Mouse (Mus musculus) embryonic facial prominence, embryonic 10.5 days (tissue): ENCODE results near the gene Smndc1. TPM values are rescaled to one million over a fixed set of nuclear protein-coding genes. Genes with fewer than 3 reads are reported as not detected.

Experiments used
- DNase-seq: peaks from one replicate; pipeline ENCODE4 v3.0.0-alpha.2; 2017; ENCODE audit warnings: low spot score
- H3K27ac ChIP-seq: fragments of 300-500 bp; sonication (generic); replicated peaks from 2 replicates; pipeline ENCODE4 v1.5.1; 2016; ENCODE audit warnings: mild to moderate bottlenecking
- H3K27me3 ChIP-seq: fragments of 300-500 bp; sonication (generic); replicated peaks from 2 replicates; pipeline ENCODE4 v1.6.1; 2016; ENCODE audit warnings: low read depth, mild to moderate bottlenecking; ENCODE audit not compliant: poor library complexity, severe bottlenecking
- H3K36me3 ChIP-seq: fragments of 300-500 bp; sonication (generic); replicated peaks from 2 replicates; pipeline ENCODE4 v1.6.1; 2016; ENCODE audit warnings: mild to moderate bottlenecking, moderate library complexity
- H3K4me1 ChIP-seq: fragments of 300-500 bp; sonication (generic); 2 replicates; pipeline ENCODE4 v1.6.1; 2016
- H3K4me3 ChIP-seq: fragments of 300-500 bp; sonication (generic); 2 replicates; pipeline ENCODE4 v1.5.1; 2016; ENCODE audit warnings: mild to moderate bottlenecking, moderate library complexity
- H3K9me3 ChIP-seq: fragments of 300-500 bp; sonication (generic); 2 replicates; pipeline ENCODE4 v1.6.1; 2016; ENCODE audit warnings: mild to moderate bottlenecking
- WGBS: fragments of 180-500 bp; shearing (Covaris S2); methylation state at CpG from one replicate; pipeline ENCODE4 v1.1.7; 2016; 5-methylcytosine and 5-hydroxymethylcytosine counted together
- polyA plus RNA-seq: library from polyadenylated mRNA; unstranded; fragments of >200 nt; fragmentation: Nextera tagmentation; extraction: Ambion mirVana; gene quantifications from 2 replicates; pipeline ENCODE4 v1.2.1, GENCODE M21; 2016

Smndc1 gene
- polyA plus RNA-seq, 1 experiment from 2014 or later: 46.7 TPM

DNA sequence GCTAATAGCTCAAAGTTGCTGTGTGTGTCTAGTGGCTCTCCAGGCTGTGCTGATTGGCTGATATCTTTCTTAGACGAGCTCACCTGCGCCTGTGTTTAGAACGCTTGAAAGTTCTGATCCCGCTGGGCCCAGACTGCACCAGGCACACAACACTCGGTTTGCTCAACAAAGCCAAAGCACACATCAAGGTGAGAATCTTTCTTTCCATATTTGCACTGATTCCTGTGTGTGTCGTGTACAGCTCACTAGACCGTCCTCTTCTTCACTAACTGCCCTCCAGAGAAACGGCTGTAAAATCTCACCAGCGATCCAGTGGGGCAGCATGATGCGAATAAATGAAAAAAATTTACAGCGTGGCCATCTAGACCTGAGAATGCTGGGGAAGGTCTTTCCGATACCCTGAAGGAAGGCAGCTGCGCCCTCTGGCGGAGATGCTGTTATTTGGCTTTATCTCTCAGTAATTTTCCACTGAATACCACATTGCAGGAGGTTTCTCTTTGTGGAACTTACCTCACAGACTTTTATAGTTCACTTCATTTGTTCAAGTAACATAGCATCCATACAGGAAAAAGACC is 20.8 kb downstream of the Smndc1 start:
- Histone ChIP-seq H3K4me3 (no peak overlapping the region), H3K4me1 (peaks cover 12% of the 10 kb centered on the region), H3K36me3 (peaks cover 43% of the 10 kb centered on the region), H3K27me3 (no peaks in the 10 kb centered on the region), H3K9me3 (no peaks in the 10 kb centered on the region), H3K27ac (no peak overlapping the region)
- 41% methylated on average over 14 of the region's 14 CpGs for WGBS
- peak; percentile 82 for DNase-seq

DNA sequence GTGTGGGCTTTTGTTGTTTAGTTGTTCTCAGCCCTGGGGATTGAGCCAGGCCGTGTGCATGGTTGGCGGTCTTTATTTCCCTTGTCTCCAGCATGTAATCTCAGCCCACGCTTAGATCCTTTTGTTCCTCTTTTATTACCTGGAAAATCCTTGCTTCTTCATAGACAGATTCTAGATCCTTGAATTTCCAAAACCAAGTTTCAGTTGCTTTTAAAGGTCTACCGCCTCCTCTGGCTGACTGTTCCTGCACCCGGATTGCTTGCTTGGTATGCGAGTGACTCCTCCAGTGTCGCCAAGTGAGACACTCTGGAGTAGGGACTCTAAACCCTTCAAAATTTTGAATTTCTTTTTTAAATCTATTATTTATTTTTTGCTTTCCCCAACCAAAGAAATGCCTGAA is 23.5 kb downstream of the Smndc1 start:
- Histone ChIP-seq H3K4me1 (peaks cover 12% of the 10 kb centered on the region), H3K27me3 (no peaks in the 10 kb centered on the region), H3K27ac (no peak overlapping the region), H3K4me3 (no peak overlapping the region), H3K36me3 (peaks cover 26% of the 10 kb centered on the region), H3K9me3 (no peaks in the 10 kb centered on the region)
- DNase-seq: no peak
- 88% methylated on average over 7 of the region's 7 CpGs for WGBS

DNA sequence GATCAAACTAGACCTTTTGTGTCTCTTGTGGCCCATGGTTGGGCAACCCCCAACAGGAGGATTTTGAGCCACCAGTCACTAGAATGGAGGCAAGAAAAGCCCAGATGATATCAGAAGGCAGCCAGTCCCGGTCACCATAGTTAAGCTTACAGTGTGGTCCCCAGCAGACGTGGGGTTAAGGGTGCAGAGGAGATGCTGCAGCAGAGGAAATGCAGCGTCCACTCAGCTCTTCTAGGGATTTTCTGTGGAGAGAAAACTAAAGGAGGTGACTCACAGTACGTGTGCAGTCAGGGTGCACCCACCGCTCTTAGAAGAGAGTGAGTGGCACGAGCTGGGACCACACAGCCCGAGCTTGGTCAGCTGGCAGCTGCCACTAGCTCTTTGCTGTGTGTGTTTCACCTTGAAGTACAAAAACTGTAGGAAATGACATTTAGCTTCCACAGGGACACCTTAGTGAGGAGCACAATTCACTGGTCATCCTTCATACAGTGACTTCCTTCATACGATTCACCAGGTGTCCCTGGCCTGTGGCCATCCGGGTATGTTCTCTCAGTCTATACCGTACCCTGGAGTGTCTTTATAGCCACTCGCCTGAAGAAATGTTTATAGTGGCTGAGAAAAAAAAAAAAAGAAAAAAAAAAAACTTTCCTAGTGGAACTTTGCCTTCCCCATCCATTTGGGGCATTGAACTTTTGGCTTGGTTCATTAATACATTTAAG is 24.2 kb downstream of the Smndc1 start:
- H3K4me1 ChIP-seq: peaks cover 12% of the 10 kb centered on the region
- no peak overlapping the region for H3K4me3 ChIP-seq
- H3K27ac ChIP-seq: no peak overlapping the region
- 86% methylated on average over 11 of the region's 11 CpGs for WGBS
- H3K27me3 ChIP-seq: no peaks in the 10 kb centered on the region
- H3K36me3 ChIP-seq: peaks cover 19% of the 10 kb centered on the region
- no peaks in the 10 kb centered on the region for H3K9me3 ChIP-seq
- DNase-seq: no peak

DNA sequence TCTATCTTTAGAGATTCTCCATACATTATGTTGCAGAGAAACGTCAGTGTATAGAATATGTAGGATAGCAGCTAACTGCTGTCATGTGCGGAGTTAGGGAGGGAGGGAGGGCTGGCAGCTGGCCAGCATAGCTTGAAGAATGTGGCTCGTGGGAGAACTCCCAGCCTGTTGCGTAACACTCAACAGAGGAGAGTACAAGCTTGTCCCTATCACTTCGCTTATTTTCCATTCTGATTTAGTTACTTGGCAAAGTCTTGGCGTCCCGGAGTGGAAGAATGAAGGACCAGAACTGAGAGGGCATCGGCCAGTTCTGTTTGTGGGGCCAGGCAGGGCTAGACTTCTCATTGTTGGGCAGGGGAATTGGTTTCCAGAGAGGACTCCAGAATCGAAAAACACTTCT is 25.4 kb downstream of the Smndc1 start:
- WGBS: 75% methylated on average over 9 of the region's 9 CpGs
- DNase-seq: no peak
- no peak overlapping the region for H3K27ac ChIP-seq

DNA sequence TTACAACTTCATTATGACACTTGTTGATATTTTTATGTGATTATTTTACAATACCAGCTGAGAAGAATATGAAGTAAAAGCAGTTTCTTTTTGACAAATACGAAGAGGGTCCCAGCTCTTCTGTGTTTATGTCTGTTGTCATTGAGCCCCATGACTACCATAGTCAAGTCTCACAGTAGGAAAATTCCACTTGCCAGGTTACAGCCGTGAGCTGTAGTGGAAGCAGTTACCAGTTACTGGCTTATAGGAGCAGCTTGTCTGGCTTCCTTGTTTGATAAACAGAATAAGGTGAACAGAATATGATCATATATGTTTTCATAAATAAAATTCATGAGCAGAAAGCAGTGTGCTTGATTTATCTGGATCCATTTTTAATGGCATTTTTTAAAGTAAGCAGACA is 25.8 kb downstream of the Smndc1 start:
- no peak overlapping the region for H3K4me3 ChIP-seq
- peaks cover 11% of the 10 kb centered on the region for H3K4me1 ChIP-seq
- no peak overlapping the region for H3K27ac ChIP-seq
- no peak for DNase-seq
- no peaks in the 10 kb centered on the region for H3K9me3 ChIP-seq
- peaks cover 8% of the 10 kb centered on the region; the same call in 1 of the 2 replicates for H3K36me3 ChIP-seq
- 89% methylated on average over 2 of the region's 2 CpGs for WGBS
- H3K27me3 ChIP-seq: no peaks in the 10 kb centered on the region

More for the DNA sequence above, 25.4 kb downstream of the Smndc1 start:
- H3K4me3 ChIP-seq: no peak overlapping the region
- H3K27me3 ChIP-seq: no peaks in the 10 kb centered on the region
- H3K9me3 ChIP-seq: no peaks in the 10 kb centered on the region
- H3K4me1 ChIP-seq: peaks cover 12% of the 10 kb centered on the region
- H3K36me3 ChIP-seq: peaks cover 8% of the 10 kb centered on the region; the same call in 1 of the 2 replicates

DNA sequence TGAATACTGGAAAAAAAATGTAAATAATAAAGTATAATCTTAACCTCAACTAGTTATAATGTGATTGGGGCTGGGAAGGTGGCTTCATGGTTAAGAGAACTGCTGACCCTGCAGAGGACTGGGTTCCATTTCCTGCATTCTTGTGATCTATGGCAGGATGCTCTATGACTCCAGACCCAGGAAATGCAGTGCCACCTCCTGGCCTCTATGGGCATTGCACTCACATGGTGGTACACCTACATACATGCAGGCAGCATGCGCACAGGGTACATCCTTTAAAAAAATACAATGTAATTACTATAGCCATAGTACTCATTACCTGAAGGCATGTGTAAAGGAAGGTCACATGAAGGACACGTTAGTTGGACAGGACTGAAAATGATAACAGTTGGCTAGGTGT is 27.4 kb downstream of the Smndc1 start:
- Histone ChIP-seq H3K4me3 (no peak overlapping the region), H3K27me3 (no peaks in the 10 kb centered on the region), H3K9me3 (no peaks in the 10 kb centered on the region), H3K4me1 (peaks cover 7% of the 10 kb centered on the region; the same call in 1 of the 2 replicates), H3K36me3 (peaks cover 8% of the 10 kb centered on the region; the same call in 1 of the 2 replicates), H3K27ac (no peak overlapping the region)
- 49% methylated on average over 2 of the region's 2 CpGs for WGBS
- peak; percentile 38 for DNase-seq

DNA sequence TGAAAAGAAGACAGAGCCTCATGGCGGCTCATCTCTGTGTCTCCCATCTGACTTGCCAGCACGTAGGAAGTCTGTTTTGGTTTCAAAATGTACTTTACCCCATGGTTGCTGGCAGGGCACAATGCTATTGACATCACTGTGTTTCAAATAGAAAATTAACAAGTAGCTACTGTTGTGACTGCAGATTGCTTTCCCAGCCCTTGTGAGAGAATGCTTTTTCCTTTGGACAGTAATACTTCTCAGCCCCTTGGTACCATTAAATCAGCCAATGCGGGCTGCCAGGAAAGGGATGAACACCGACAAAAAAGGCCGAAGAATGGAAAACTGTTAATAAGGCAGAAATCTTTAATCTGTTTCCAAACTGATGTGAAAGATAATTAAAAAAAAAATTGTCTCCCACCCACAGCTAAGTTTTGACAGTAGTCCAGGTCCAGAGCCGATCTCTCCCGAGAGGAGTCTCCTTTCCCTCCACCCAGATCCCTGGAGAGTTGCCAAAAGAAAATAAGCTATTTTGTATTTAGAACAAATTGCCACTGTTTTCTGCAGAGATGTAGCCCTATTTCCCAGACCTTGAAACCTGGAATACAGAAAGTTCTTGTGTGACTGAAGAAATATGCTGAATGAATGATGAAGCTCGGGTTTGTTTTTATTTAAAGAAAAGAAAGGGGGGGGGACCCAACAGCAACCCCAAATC is 30.0 kb downstream of the Smndc1 start:
- no peak overlapping the region for H3K27ac ChIP-seq
- H3K4me3 ChIP-seq: no peak overlapping the region
- H3K4me1 ChIP-seq: peaks cover 4% of the 10 kb centered on the region; the same call in 1 of the 2 replicates
- H3K36me3 ChIP-seq: peaks cover 18% of the 10 kb centered on the region
- no peaks in the 10 kb centered on the region for H3K9me3 ChIP-seq
- WGBS: 82% methylated on average over 8 of the region's 8 CpGs
- no peak for DNase-seq
- H3K27me3 ChIP-seq: no peaks in the 10 kb centered on the region

DNA sequence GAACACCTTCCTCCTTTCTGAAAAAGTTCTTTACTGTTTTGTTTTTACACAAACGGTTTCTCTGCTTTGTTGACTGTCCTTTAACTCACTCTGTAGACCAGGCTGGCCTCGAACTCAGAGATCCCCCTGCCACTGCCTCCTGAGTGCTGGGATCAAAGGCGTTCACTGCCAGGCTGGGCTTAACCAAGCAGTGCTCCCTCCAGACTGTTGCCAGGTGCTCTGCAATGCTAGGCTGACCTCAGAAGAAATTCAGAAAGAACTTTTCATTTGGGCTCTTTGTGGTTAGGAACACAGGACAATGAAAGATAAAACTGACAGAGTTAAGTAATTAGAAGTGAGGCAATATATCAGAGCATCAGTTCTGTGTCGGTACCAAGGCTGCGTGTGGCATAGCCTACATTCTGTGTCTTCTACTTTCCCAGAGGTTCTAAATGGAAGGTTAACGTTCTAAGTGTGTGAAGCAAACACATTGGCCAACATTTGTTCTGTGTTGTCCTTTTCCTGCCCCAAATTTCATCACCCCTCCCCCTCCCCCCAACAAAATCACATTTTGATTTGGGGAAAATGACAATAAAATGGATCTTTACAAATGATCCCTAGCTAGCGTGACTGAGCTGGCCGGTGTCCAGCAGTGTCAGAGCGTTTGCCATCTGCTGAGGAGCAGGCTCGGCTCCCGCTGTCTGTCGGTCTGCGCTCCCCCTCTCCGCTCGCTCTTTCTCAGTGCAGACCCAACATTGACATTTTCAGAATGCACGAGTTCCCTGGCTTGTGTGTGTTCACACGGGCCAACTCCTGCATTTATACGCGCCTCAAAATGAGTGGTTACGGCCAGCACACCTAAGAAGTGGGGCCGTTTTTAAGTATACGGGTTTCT is 31.0 kb downstream of the Smndc1 start:
- Histone ChIP-seq H3K27me3 (no peaks in the 10 kb centered on the region), H3K9me3 (no peaks in the 10 kb centered on the region), H3K4me3 (no peak overlapping the region), H3K4me1 (0 out of 2 replicates have a peak, but pooled peaks cover 4% of the 10 kb centered on the region), H3K36me3 (peaks cover 18% of the 10 kb centered on the region), H3K27ac (no peak overlapping the region)
- no peak for DNase-seq
- 83% methylated on average over 22 of the region's 22 CpGs for WGBS

DNA sequence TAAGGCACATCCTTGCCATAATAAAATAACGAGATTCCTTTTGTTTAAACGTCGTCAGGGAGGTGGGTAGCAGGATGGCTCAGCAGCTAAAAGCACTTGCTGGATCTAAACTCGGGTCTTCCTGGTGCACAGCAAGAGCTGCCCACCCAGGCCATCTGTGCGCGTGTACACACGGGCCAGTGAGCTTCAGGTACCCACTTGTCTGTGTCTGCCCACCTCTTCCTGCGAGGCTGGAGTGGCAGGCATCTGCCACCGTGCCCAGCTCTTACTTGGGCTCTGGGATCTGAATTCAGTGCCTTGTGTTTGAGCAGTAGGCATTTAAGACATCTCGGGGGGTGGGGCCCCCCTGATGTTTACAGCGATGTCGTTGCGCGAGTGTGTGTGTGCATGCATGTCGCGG is 35.3 kb downstream of the Smndc1 start:
- 89% methylated on average over 16 of the region's 16 CpGs for WGBS
- peaks cover 27% of the 10 kb centered on the region for H3K36me3 ChIP-seq
- no peak for DNase-seq
- no peaks in the 10 kb centered on the region for H3K9me3 ChIP-seq
- H3K27ac ChIP-seq: no peak overlapping the region
- 0 out of 2 replicates have a peak, but pooled peaks cover 4% of the 10 kb centered on the region for H3K4me1 ChIP-seq
- H3K27me3 ChIP-seq: no peaks in the 10 kb centered on the region
- no peak overlapping the region for H3K4me3 ChIP-seq

DNA sequence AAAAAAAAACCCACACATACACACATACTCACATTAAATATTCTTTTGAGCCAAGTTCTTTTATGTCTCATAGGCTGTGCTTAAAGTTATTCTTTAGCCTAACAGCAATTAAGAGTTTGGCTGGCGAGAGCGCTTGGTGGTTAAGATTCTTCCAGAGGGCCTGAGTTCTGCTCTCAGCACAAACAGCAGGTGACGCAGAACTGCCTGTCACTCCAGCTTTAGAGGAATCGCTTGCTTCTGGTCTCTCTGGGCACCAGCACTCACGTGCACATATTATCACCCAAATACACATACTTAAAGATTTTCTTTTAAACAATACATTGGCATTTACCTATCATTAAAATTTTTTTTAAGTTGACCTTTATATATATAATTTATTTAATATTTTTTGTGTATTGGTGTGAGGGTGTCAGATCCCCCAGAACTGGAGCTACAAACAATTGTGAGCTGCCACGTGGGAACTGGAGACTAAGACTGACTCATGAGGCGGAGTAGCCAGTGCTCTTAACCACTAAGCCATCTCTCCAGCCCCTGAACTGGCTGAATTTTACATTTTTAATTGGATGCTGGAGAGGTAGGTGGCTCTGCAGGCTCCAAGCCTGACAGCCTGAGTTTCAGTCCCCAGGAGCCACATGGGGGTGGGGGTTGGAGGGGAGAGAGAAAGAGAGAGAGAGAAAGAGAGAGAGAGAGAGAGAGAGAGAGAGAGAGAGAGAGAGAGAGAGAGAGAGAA is 35.9 kb downstream of the Smndc1 start:
- no peak for DNase-seq
- 84% methylated on average over 7 of the region's 7 CpGs for WGBS
- no peaks in the 10 kb centered on the region for H3K27me3 ChIP-seq
- H3K27ac ChIP-seq: no peak overlapping the region
- no peaks in the 10 kb centered on the region for H3K9me3 ChIP-seq
- H3K4me3 ChIP-seq: no peak overlapping the region
- 0 out of 2 replicates have a peak, but pooled peaks cover 4% of the 10 kb centered on the region for H3K4me1 ChIP-seq
- H3K36me3 ChIP-seq: peaks cover 32% of the 10 kb centered on the region

DNA sequence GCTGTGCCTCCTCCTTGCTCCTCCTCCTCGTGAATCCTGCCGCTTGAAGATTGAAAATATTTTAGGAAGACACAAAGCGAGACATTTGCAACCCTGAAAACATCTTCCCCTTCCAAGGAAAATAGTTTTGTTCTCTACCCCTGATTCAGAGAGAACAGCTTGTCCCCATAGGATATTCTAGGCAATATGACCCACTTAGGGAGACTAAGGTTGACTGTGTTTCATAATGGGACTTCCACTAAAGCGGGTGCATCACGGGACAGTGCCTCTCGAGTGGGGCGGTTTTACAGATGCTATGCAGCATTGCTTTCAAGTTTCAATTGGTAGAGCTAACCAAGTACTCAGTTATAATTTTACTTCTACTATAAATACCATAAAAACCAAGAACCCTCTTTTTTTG is 36.5 kb downstream of the Smndc1 start:
- no peaks in the 10 kb centered on the region for H3K27me3 ChIP-seq
- no peak overlapping the region for H3K4me3 ChIP-seq
- H3K27ac ChIP-seq: no peak overlapping the region
- WGBS: 90% methylated on average over 7 of the region's 7 CpGs
- H3K9me3 ChIP-seq: no peaks in the 10 kb centered on the region
- 0 out of 2 replicates have a peak, but pooled peaks cover 4% of the 10 kb centered on the region for H3K4me1 ChIP-seq
- H3K36me3 ChIP-seq: peaks cover 32% of the 10 kb centered on the region
- no peak for DNase-seq
